Mouse (Mus musculus) heart, embryonic 12.5 days (tissue): ENCODE results near the gene Oma1. TPM values are rescaled to one million over a fixed set of nuclear protein-coding genes. Genes with fewer than 3 reads are reported as not detected.

Source experiments
- ATAC-seq: fragments of 200-750 bp; cut with Nextera tagmentation; 2 replicates; pipeline ENCODE4 v1.8.0; 2017; ENCODE audit warnings: moderate TSS enrichment, moderate library complexity; ENCODE audit not compliant: insufficient number of reproducible peaks, low FRiP score
- H3K27ac ChIP-seq: fragments of 300-500 bp; sonication (generic); 2 replicates; pipeline ENCODE4 v1.5.1; 2016; ENCODE audit warnings: mild to moderate bottlenecking, moderate library complexity; ENCODE audit not compliant: poor library complexity, severe bottlenecking
- H3K27me3 ChIP-seq: fragments of 300-500 bp; sonication (generic); replicated peaks from 2 replicates; pipeline ENCODE4 v1.6.1; 2016; ENCODE audit warnings: mild to moderate bottlenecking, moderate library complexity
- H3K36me3 ChIP-seq: fragments of 300-500 bp; sonication (generic); 2 replicates; pipeline ENCODE4 v1.6.1; 2016; ENCODE audit warnings: mild to moderate bottlenecking, moderate library complexity
- H3K4me1 ChIP-seq: fragments of 300-500 bp; sonication (generic); replicated peaks from 2 replicates; pipeline ENCODE4 v1.6.1; 2016; ENCODE audit warnings: mild to moderate bottlenecking
- H3K4me2 ChIP-seq: fragments of 300-500 bp; sonication (generic); 2 replicates; pipeline ENCODE4 v1.6.1; 2016; ENCODE audit warnings: mild to moderate bottlenecking, moderate library complexity
- H3K4me3 ChIP-seq: fragments of 300-500 bp; sonication (generic); 2 replicates; pipeline ENCODE4 v1.5.1; 2016; ENCODE audit warnings: mild to moderate bottlenecking
- H3K9ac ChIP-seq: fragments of 300-500 bp; sonication (generic); 2 replicates; pipeline ENCODE4 v1.6.1; 2016; ENCODE audit warnings: mild to moderate bottlenecking, moderate library complexity
- H3K9me3 ChIP-seq: fragments of 300-500 bp; sonication (generic); replicated peaks from 2 replicates; pipeline ENCODE4 v1.6.1; 2016; ENCODE audit warnings: mild to moderate bottlenecking, moderate library complexity
- WGBS: fragments of 180-500 bp; shearing (Covaris S2); methylation state at CpG from one replicate; pipeline ENCODE4 v1.1.7; 2016; 5-methylcytosine and 5-hydroxymethylcytosine counted together
- polyA plus RNA-seq: library from polyadenylated mRNA; unstranded; fragments of >200 nt; fragmentation: Nextera tagmentation; extraction: Ambion mirVana; gene quantifications from 2 replicates; pipeline ENCODE4 v1.2.1, GENCODE M21; 2016

Gene Oma1
- polyA plus RNA-seq, 1 experiment from 2014 or later = 20.4 TPM

DNA sequence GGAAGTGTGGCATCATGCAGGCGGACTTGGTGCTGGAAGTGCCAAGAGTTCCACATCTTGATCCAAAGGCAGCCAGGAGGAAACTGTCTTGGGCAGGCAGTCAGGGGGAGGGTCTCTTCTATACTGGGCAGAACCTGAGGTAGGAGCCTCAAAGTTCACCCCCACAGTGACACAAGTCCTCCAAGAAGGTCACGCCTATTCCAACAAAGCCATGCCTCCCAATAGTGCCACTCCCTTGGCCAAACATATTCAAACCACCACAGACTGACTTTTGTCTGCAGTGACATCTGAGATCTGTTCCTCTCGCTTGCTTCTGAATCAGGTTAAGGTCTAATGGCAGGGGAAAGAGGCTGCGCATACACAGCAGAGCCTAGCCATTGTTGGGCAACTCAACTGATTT is 83.3 kb downstream of the Oma1 start:
- 85% methylated on average over 4 of the region's 4 CpGs for WGBS

DNA sequence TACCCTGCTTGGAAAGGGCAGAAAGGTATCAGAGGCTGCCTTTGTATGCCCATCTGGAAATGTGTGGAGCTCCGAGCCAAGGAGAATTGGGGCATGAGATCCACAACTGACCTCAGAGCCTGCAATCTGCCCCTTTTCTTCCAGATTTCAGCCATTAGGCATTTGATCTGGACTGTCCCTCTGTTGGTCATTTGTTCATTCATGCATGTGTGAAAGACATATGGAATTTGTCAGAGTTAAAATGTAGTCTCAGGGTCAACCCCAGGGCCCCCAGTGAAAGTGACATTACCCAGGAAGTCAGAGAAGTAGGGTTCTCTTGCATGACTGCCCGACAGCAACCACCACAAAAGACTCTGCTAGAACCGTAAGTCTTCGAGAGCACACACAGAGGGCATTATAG is 89.0 kb downstream of the Oma1 start:
- H3K36me3 ChIP-seq = no peaks in the 10 kb centered on the region
- 0 out of 2 replicates have a peak, but pooled peaks cover 4% of the 10 kb centered on the region for H3K9me3 ChIP-seq
- no peak overlapping the region for H3K4me2 ChIP-seq
- ATAC-seq = no peak
- no peaks in the 10 kb centered on the region for H3K27me3 ChIP-seq
- H3K27ac ChIP-seq = no peak overlapping the region
- H3K4me3 ChIP-seq = no peak overlapping the region
- 82% methylated on average over 4 of the region's 4 CpGs for WGBS
- no peak overlapping the region for H3K9ac ChIP-seq
- H3K4me1 ChIP-seq = no peaks in the 10 kb centered on the region

More for the DNA sequence above, 83.3 kb downstream of the Oma1 start:
- H3K36me3 ChIP-seq = no peaks in the 10 kb centered on the region
- no peak overlapping the region for H3K27ac ChIP-seq
- H3K4me2 ChIP-seq = no peak overlapping the region
- H3K9me3 ChIP-seq = no peaks in the 10 kb centered on the region
- H3K27me3 ChIP-seq = 0 out of 2 replicates have a peak, but pooled peaks cover 3% of the 10 kb centered on the region
- no peak overlapping the region for H3K4me3 ChIP-seq
- no peak for ATAC-seq
- no peaks in the 10 kb centered on the region for H3K4me1 ChIP-seq
- H3K9ac ChIP-seq = no peak overlapping the region

DNA sequence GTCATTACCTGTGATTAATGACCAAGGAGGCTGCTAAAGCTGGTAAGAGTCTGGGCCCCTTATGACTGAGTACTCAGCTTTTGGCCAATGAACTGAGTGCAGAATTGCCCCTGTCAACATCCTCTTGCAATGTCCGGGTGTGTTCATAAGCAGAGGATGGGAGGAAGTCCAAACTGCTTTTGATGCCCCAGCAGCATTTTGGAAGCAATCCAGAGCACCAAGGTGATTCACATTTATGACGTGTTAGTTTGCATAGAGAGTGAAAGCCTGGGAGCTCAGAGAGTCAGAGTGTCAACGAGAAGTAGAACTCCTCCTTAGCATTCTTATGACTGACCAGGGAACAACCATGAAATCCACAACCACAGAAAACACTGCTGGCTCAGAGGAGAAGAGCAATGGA is 91.7 kb downstream of the Oma1 start:
- WGBS = 66% methylated on average over 3 of the region's 3 CpGs
- H3K4me1 ChIP-seq = no peaks in the 10 kb centered on the region
- no peak overlapping the region for H3K4me3 ChIP-seq
- no peak for ATAC-seq
- no peak overlapping the region for H3K4me2 ChIP-seq
- 0 out of 2 replicates have a peak, but pooled peaks cover 4% of the 10 kb centered on the region for H3K9me3 ChIP-seq
- no peaks in the 10 kb centered on the region for H3K27me3 ChIP-seq
- no peak overlapping the region for H3K9ac ChIP-seq
- H3K36me3 ChIP-seq = no peaks in the 10 kb centered on the region
- H3K27ac ChIP-seq = no peak overlapping the region

DNA sequence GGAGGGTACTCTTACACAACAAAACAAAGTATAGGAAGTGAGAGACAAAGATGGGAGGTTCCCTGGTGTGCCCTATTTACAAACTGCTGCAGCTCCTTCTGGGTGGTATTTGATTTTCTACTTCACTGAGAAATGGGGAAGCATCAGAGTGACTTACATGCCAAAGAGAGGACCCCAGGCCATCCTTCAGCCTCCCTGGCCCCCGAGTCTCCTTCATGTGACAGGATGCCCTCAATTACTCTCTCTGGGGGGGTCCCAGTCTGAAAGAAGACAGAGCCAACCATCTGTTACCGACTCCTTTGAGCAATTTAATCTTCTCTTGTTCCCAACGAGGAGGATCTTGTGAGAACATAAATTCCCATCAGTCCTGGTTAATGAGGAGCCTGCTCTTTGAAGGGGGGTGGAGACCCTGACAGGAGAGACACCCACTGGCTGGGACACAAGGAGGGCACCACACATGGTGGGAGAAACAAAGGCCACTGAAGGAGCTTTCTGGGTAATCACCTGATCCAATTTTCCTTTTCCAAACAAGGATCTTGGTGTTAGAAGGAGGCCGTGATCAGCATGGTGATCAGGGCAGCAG is 96.7 kb downstream of the Oma1 start:
- no peaks in the 10 kb centered on the region for H3K27me3 ChIP-seq
- H3K4me2 ChIP-seq = no peak overlapping the region
- no peak overlapping the region for H3K9ac ChIP-seq
- no peaks in the 10 kb centered on the region for H3K36me3 ChIP-seq
- no peaks in the 10 kb centered on the region for H3K4me1 ChIP-seq
- 0 out of 2 replicates have a peak, but pooled peaks cover 4% of the 10 kb centered on the region for H3K9me3 ChIP-seq
- WGBS = 27% methylated on average over 4 of the region's 4 CpGs
- no peak overlapping the region for H3K27ac ChIP-seq
- ATAC-seq = no peak
- no peak overlapping the region for H3K4me3 ChIP-seq

Other genes with a start within 250 kb of the Oma1 start
- 33.8 and 35.9 TPM in 2 replicates for gene Mier1, start 199.4 kb upstream of the Oma1 start, polyA plus RNA-seq
- gene Wdr78, start 199.3 kb upstream of the Oma1 start, polyA plus RNA-seq = 2.0 TPM in 2 replicates
- gene Slc35d1, start 98.6 kb upstream of the Oma1 start, polyA plus RNA-seq = 9.2 and 10.8 TPM in 2 replicates
- not detected in 2 replicates for gene 4921539E11Rik, start 22.9 kb upstream of the Oma1 start, polyA plus RNA-seq